Mouse (Mus musculus) heart, postnatal 0 days (tissue): ENCODE results near the gene Foxc2.
"Not testable (repeated sequence)": the region's sequence is repeated elsewhere in the genome, so short reads cannot be mapped to it uniquely, and the experiment has no call there.

ENCODE experiments used
- CTCF ChIP-seq: IDR thresholded peaks from 2 replicates; pipeline ENCODE4 v1.5.1; 2016; ENCODE audit warnings: antibody characterized with exemption, control low read depth, low read depth
- EP300 ChIP-seq: IDR thresholded peaks from 2 replicates; pipeline ENCODE4 v1.6.1; 2016; ENCODE audit warnings: antibody characterized with exemption, low read depth

- TF ChIP-seq CTCF, EP300: not testable (repeated sequence)
Measured at GRCm38 (mm10) chr8:121145457-121146134, 29.6 kb downstream of the Foxc2 start.
